Mouse (Mus musculus) bone marrow macrophage, adult 2 months (primary cell): ENCODE results near the gene Shc2.

Experiments
- CTCF ChIP-seq: IDR thresholded peaks from 2 replicates; pipeline ENCODE4 v1.5.1; 2012; ENCODE audit warnings: low read depth, mild to moderate bottlenecking, low read length, moderate library complexity
- POLR2A ChIP-seq: IDR thresholded peaks from 2 replicates; pipeline ENCODE4 v1.6.1; 2012; ENCODE audit warnings: mild to moderate bottlenecking, low read depth, low read length, borderline replicate concordance

GRCm38 (mm10) chr10:79623950-79624349, 13.8 kb downstream of the Shc2 start:
- TF ChIP-seq CTCF (no peak), POLR2A (no peak)
